Mouse (Mus musculus): ENCODE measurements around the gene Nr6a1.

Gene Nr6a1

DNA sequence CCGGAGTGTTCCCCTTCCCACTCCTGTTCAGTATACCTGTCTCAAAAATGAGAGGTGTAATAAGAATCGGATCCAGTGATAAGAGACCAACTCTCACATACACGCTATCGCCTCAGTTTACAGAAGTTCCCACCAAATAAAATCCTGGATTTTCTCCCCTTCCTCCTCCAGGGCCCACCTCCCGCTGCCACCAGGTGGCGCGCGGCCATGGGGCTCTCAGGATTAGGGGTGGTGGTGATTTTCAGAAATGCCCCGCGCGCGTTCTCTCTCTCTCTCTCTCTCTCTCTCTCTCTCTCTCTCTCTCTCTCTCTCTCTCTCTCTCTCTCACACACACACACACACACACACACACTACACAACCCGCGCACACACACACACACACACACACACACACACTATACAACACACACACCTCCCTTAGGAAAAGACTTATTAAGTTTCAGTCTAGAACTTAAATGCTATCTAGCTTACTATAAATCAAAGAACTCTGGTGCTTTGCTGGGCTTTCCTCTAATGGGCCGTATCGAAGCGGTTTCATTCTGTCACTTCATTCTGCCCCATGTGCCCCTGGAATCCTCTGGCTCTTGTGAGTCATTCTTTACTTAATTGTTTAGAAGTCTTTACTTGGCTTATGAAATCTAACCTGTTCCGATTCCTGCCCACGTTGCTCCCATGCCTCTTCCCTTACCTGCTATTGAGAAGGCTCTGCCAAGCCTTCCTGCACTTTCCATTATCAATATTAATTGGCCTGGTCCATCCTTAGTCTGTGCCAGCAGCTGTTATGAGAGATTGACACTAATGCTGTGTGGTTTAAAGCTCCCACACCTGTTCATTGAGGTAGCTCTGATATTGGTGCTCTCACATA is at the start of gene Nr6a1:
Nr6a1 (minus strand) TSS at position 574 of the 865 bp plus-strand sequence.
- peak; percentile 55 for DNase-seq (ENCODE audit: low spot score)

DNA sequence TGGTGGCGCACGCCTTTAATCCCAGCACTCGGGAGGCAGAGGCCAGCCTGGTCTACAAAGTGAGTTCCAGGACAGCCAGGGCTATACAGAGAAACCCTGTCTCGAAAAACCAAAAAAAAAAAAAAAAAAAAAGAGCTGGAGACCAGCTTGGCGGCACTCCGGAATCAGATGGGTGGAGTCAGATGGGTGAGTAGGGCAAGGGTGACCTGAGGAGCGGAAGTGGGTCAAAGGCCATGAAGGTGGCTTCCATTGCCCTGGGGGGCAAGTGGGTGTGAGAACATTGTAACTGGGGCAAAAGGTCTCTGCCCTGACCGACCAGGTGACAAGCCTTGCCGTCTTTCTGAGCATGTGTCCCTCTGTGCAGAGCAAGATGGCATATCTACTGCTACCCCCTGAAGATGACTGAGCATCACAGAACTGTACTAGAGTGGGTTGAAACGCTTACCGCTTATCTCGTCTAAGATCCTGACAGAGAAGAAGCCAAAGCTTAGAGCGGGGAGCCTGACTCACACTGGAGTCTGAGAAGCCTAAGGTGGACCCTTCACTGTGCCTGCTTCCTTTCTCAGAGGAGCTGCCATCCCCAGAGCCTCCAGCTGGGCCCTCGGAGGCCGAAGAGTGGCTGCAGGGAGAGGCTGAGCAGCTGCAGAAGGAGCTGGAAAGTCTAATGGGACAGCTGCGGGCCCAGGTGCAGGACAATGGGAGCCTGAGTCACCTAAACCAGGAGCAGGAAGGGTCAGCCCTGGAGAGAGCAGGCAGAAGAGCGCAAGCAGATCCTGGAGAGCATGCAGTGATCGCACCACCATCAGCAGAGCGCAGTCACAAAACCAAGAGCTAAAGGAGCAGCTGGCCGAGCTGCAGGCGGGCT is 48.7 kb upstream of the Nr6a1 start:
- no peak for DNase-seq (ENCODE audit: low spot score)

GRCm38 (mm10) chr2:38975181-38975580 is 47.7 kb upstream of the Nr6a1 start:
- DNase-seq (ENCODE audit: low spot score) = no peak

DNA sequence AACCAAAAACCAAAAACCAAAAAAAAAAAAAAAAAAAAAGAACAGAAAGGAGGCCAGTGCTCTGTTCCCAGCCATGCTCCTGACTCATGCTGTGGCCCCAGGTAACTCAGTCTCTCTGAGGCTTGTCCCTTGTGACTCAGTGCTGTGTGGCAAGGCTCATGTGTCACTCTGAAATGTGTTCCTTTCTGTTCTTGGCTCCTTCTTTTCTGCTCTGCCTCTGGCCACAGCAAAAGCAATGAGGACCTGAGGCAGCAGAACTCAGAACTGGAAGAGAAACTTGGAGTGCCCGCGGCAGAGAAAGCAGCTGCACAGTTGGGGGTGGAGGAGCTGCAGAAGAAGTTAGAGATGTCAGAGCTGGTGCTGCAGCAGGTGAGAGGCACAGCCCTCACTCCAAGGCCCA is 46.7 kb upstream of the Nr6a1 start:
- no peak for DNase-seq (ENCODE audit: low spot score)

DNA sequence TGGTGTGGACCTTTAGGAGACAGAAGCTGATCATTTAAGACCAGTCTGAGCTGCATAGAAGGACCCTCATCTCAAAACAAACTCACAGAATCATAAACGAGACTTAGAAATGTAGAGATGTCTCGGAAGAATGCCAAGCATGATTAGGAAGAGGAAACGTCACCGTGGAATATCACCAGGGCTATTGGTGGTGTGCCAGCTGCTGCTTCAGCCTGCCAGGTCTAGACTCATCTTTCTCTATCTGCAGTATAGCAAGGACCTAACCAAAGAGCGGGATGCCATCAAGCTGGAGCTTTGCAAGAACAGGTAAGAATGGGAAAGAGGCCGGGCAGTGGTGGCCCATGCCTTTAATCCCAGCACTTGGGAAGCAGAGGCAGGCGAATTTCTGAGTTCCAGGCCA is 46.2 kb upstream of the Nr6a1 start:
- no peak for DNase-seq (ENCODE audit: low spot score)

- DNase-seq (ENCODE audit: low spot score) = no peak
Measured at GRCm38 (mm10) chr2:38973223-38973622, 45.7 kb upstream of the Nr6a1 start.

DNA sequence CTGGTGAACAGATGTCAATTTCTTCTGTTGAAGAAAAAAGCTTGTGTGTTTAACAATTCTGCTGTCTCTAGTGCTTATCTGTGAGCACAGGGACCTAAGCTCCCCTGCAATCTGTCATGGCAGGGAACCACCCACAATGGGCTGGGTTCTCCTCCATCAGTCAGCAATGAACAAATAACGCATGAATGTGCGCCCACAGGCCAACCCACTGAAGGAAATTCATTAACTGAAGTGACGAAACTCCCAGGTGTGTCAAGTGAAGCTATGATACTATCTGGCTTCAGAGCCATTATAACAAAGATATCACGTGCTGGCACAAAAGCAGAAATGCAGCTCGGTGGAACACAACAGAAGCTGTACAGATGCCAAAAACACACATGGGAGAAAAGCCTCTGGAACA is 42.6 kb upstream of the Nr6a1 start:
- DNase-seq (ENCODE audit: low spot score) = no peak

- DNase-seq (ENCODE audit: low spot score) = no peak
Measured at GRCm38 (mm10) chr2:38969650-38970049, 42.2 kb upstream of the Nr6a1 start.

DNA sequence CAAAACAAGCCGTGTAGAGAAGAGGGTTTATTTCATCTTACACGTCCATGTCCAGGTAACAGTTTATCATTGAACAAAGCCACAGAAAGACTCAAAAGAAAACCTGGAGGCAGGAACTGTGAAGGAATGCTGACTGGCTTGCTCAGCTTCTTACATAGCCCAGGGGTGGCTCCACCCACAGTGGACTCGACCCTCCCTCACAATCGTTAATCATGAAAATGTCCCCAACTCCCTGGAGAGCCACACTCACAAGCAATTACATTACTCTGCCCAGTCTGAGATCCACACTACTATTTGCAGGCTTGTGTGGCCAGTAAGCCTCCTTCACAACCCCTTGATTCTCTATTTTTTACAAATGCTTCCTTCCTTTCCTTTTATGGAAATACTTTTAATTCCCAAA is 36.7 kb upstream of the Nr6a1 start:
- no peak for DNase-seq (ENCODE audit: low spot score)

DNA sequence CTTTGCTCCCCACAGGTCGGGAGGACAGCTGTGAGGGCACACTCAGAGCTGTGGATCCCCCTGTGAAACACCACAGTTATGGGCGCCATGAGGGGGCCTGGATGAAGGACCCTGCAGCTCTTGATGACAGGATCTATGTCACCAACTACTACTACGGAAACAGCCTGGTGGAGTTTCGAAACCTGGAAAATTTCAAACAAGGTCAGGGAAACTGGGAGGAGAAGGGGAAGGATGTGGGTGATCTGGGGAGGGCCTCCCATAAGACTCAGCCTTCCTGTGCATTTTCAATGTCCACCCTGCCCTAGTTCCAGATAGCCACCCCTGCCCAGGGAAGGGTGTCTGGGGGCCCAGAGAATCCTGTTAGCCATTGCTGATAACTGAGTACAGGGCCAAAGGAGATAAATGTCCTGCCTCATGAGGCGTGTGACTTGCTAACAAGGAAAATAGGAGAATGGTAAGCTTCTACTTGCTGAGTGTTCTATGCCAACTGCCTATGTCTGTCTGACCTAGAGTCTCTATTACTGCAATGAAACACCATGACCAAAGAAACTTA is 30.3 kb upstream of the Nr6a1 start:
- DNase-seq (ENCODE audit: low spot score) = no peak

GRCm38 (mm10) chr2:38956062-38956461 is 28.6 kb upstream of the Nr6a1 start:
- DNase-seq (ENCODE audit: low spot score) = no peak

DNA sequence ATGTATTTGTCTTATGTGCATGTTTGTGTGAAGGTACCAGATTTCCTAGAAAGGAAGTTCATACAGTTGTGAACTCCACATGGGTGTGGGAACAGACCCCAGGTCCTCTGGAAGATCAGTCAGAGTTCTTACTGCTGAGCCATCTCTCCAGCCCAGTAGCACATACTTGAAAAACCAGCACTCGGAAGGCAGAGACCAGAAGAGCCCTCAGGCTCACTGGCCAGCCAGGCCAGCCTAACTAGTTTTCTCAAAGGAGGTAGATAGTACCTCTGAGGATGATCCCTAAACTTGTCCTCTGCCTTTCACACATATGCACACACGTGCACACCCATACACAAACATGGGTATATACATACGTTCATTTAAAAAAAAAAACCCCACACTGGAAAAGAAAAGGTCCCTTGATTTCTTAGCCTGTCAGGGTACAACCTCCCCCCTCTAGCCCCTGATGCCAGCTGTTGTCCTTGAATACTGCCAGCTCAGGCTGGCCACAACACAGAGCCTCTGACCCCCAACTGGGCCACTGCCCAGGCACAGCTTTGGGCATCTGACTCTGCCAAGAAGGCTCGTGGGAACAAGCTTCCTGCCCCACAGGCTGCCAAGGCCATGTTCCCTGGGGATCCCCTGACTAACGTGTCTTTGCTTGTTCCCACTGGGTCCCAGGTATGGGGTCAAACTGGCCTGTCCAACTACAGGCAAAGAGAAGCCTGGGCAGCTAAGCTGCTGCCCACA is 25.8 kb upstream of the Nr6a1 start:
- DNase-seq (ENCODE audit: low spot score) = no peak

DNA sequence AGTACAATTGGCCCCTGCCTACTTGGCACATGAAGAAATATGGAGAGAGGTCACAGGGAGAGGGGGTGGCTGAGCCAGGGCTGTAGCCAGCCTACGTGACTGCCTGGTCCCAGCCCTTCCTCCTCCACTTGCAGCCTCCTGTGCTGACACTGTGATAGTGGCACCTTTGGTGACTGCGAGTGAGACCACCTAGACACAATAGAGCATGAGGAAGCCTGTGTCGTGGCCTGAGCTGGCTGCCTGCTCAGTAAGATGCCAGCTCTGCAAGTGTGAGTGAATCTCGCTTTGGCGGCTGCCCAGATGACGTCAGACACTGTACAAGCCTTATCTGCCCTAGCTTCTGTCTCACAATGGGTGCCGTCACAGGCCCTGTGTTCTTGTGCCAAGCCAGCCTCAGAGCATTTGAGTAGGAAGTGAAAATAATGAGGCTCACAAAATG is 22.8 kb upstream of the Nr6a1 start:
- peak; percentile 44 for DNase-seq (ENCODE audit: low spot score)

GRCm38 (mm10) chr2:38947566-38947965 is 20.1 kb upstream of the Nr6a1 start:
- DNase-seq (ENCODE audit: low spot score) = no peak

GRCm38 (mm10) chr2:38944460-38945161 is 17.1 kb upstream of the Nr6a1 start:
- DNase-seq (ENCODE audit: low spot score) = no peak

GRCm38 (mm10) chr2:38943977-38944376 is 16.5 kb upstream of the Nr6a1 start:
- no peak for DNase-seq (ENCODE audit: low spot score)

GRCm38 (mm10) chr2:38943161-38943560 is 15.7 kb upstream of the Nr6a1 start:
- DNase-seq (ENCODE audit: low spot score) = no peak

DNA sequence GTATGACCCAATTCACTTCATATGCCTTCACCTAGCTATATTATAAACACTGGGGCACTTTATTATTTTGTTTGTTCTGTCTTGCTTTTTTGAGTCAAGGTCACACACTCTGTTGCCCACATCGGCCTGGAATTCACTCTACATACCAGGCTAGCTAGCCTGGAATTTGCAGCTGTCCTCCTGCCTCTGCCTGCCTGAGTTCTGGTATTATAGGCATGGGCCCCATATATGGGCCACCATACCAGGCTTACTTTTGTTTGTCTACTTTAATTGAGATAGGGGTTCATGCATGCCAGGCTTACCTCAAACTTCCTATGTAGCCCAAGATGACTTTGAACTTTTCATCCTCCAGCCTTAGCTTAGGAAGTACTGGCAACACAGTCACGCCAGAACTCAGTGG is 14.4 kb upstream of the Nr6a1 start:
- DNase-seq (ENCODE audit: low spot score) = no peak

DNA sequence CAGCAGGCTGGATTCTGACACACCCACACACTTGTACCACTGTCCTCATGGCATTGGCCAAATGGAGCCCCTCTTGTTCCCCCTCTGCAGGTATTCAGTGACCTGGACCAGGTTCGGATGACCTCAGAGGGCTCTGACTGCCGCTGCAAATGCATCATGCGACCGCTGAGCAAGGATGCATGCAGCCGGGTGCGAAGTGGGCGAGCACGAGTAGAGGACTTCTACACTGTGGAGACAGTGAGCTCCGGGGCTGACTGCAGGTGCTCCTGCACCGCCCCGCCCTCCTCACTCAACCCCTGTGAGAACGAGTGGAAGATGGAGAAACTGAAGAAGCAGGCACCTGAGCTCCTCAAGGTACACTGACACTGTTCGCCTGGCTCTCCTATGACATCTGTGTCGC is 13.9 kb upstream of the Nr6a1 start:
- no peak for DNase-seq (ENCODE audit: low spot score)

DNA sequence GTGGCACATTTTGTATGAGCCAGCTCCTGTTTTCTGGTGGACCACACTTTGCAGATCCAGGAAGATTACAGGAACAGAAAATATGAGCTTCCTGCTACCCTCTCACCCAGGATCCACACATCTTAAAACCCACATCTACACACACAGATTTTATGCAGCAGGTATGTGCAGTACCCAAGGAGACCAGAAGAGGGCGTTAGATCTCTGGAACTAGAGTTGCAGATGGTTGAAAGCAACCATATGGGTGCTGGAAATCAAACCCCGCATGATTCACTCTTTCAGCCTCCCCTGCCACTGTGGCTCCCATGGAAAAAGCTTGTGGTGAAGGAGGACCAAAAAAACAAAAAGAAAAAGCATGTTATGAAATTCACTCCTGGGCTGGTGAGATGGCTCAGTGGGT is 11.6 kb upstream of the Nr6a1 start:
- no peak for DNase-seq (ENCODE audit: low spot score)

- DNase-seq (ENCODE audit: low spot score) = no peak
Measured at GRCm38 (mm10) chr2:38938007-38938406, 10.5 kb upstream of the Nr6a1 start.
